Mouse (Mus musculus): ENCODE measurements at regions not wholly inside any gene's neighbourhood (a gene's known extent, or its start where the extent isn't known, plus 50 kb on each side); places are given as distances from the start of the nearest gene placed in this dataset.

DNA sequence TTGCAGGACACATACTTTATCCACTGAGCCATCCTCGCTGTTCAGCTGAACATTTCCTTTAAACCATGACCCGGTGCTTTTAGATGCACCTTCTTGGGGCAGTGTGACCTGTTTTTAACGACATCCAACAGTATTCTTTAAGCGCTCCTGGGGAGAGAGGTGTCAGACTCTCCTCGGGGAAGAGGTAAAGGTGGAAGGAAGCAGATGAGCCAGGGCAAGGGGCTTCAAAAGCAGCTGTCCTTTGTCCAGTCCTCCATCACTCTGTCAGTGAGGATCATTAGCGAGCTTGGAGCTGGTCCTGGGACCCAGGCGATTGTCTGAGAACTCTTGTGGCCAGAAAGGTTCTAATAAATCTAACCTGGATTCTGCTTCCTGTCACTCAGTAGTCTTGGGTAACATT is 72.4 kb upstream of the Lrig1 start:
- H3K4me3 ChIP-seq (ENCODE audit: control insufficient read depth in 1 of 2, insufficient read depth in 1 of 2, low read depth in 2 of 2, low read length in 2 of 2) = no peak overlapping the region
- TF ChIP-seq GABPA (IDR thresholded peaks at IDR 0.05; ENCODE audit: low read depth, low read length) (no peak), CHD1 (IDR thresholded peaks at IDR 0.05; ENCODE audit: low read depth, low read length) (no peak), SIN3A (IDR thresholded peaks at IDR 0.05; ENCODE audit: low read length) (no peak), RAD21 (IDR thresholded peaks at IDR 0.05; ENCODE audit: low read depth, low read length) (no peak), TCF12 (IDR thresholded peaks at IDR 0.05; ENCODE audit: low read depth, low read length) (no peak), USF1 (IDR thresholded peaks at IDR 0.05; ENCODE audit: low read depth, low read length) (no peak), BHLHE40 (IDR thresholded peaks at IDR 0.05; ENCODE audit: borderline replicate concordance, low read depth, low read length) (no peak), ZMIZ1 (IDR thresholded peaks at IDR 0.05; ENCODE audit: low read depth, low read length) (no peak), MEF2A (IDR thresholded peaks at IDR 0.05; ENCODE audit: extremely low read depth, insufficient replicate concordance, low read depth, low read length, poor library complexity, severe bottlenecking) (no peak), HCFC1 (IDR thresholded peaks at IDR 0.05; ENCODE audit: low read depth, low read length) (no peak), CTCF (IDR thresholded peaks at IDR 0.05 in 2 of 3, conservative IDR thresholded peaks at IDR 0.05 in 1 of 3; ENCODE audit: control insufficient read depth in 1 of 3, insufficient read depth in 1 of 3, low read depth in 2 of 3, low read length in 3 of 3, poor library complexity in 1 of 3, severe bottlenecking in 1 of 3) (no peak), MYC (IDR thresholded peaks at IDR 0.05; ENCODE audit: low read depth, low read length) (no peak), MAFK (IDR thresholded peaks at IDR 0.05; ENCODE audit: borderline replicate concordance, low read depth, low read length) (no peak), POLR2AphosphoS5 (IDR thresholded peaks at IDR 0.05; ENCODE audit: borderline replicate concordance, low read depth, low read length) (no peak), ZNF384 (IDR thresholded peaks at IDR 0.05; ENCODE audit: low read depth, low read length) (no peak), MAX (IDR thresholded peaks at IDR 0.05; ENCODE audit: low read length) (no peak), E2F4 (IDR thresholded peaks at IDR 0.05; ENCODE audit: borderline replicate concordance, low read depth, low read length) (no peak), TAL1 (IDR thresholded peaks at IDR 0.05; ENCODE audit: low read length) (no peak), CHD2 (IDR thresholded peaks at IDR 0.05; ENCODE audit: low read length) (no peak), KAT2A (conservative IDR thresholded peaks at IDR 0.05; ENCODE audit: low read depth, low read length) (no peak)
- H3K27me3 ChIP-seq (ENCODE audit: control insufficient read depth in 1 of 2, insufficient read depth in 2 of 2, low read length in 2 of 2) = no peaks in the 10 kb centered on the region
- no peak overlapping the region for H3K9ac ChIP-seq (ENCODE audit: control insufficient read depth, low read depth, low read length, poor library complexity, severe bottlenecking)
- no peaks in the 10 kb centered on the region for H3K79me2 ChIP-seq (ENCODE audit: control insufficient read depth, insufficient read depth, low read length, poor library complexity)
- no peak overlapping the region for H3K27ac ChIP-seq (ENCODE audit: control insufficient read depth, low read depth, low read length)
- no peak for DNase-seq (ENCODE audit: low read depth, low spot score)
- H3K4me1 ChIP-seq (ENCODE audit: control insufficient read depth in 1 of 2, insufficient read depth in 2 of 2, low read length in 2 of 2) = no peaks in the 10 kb centered on the region
- no peaks in the 10 kb centered on the region for H3K36me3 ChIP-seq (ENCODE audit: control insufficient read depth in 1 of 2, insufficient read depth in 2 of 2, low read length in 2 of 2)
- H3K9me3 ChIP-seq (replicated peaks; ENCODE audit: insufficient read depth, low read length) = no peaks in the 10 kb centered on the region

DNA sequence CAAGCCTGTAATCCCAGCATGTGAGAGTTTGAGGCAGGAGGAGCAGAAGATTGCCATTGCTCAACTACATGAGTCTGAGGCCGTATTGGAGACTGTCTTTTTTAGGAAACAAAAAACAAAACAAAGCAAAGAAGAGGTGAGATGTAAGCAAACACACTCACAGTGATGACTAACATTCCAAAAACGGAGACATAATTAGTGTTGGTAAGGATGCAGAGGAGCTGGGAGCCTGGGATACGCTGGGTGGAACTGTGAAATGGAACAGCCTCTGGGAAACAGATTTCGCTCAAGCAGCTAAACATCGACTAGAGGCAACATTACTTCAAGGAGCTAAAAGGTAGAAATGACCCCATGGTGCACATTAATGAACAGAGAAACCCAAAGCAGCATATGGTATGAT is 68.3 kb upstream of the Lrig1 start:
- no peaks in the 10 kb centered on the region for H3K36me3 ChIP-seq (ENCODE audit: control insufficient read depth in 1 of 2, insufficient read depth in 2 of 2, low read length in 2 of 2)
- no peaks in the 10 kb centered on the region for H3K4me1 ChIP-seq (ENCODE audit: control insufficient read depth in 1 of 2, insufficient read depth in 2 of 2, low read length in 2 of 2)
- no peak overlapping the region for H3K27ac ChIP-seq (ENCODE audit: control insufficient read depth, low read depth, low read length)
- no peaks in the 10 kb centered on the region for H3K79me2 ChIP-seq (ENCODE audit: control insufficient read depth, insufficient read depth, low read length, poor library complexity)
- TF ChIP-seq CTCF (IDR thresholded peaks at IDR 0.05 in 2 of 3, conservative IDR thresholded peaks at IDR 0.05 in 1 of 3; ENCODE audit: control insufficient read depth in 1 of 3, insufficient read depth in 1 of 3, low read depth in 2 of 3, low read length in 3 of 3, poor library complexity in 1 of 3, severe bottlenecking in 1 of 3) (no peak), RAD21 (IDR thresholded peaks at IDR 0.05; ENCODE audit: low read depth, low read length) (no peak), POLR2AphosphoS2 (IDR thresholded peaks at IDR 0.05; ENCODE audit: low read length) (no peak), MAX (IDR thresholded peaks at IDR 0.05; ENCODE audit: low read length) (no peak), TAL1 (IDR thresholded peaks at IDR 0.05; ENCODE audit: low read length) (no peak), SMC3 (IDR thresholded peaks at IDR 0.05; ENCODE audit: low read depth, low read length) (no peak), MXI1 (IDR thresholded peaks at IDR 0.05; ENCODE audit: low read depth, low read length) (no peak), BHLHE40 (IDR thresholded peaks at IDR 0.05; ENCODE audit: borderline replicate concordance, low read depth, low read length) (no peak), SIN3A (IDR thresholded peaks at IDR 0.05; ENCODE audit: low read length) (no peak), NRF1 (IDR thresholded peaks at IDR 0.05; ENCODE audit: insufficient read depth, low read depth, low read length, poor library complexity, severe bottlenecking) (no peak), ZNF384 (IDR thresholded peaks at IDR 0.05; ENCODE audit: low read depth, low read length) (no peak), HCFC1 (IDR thresholded peaks at IDR 0.05; ENCODE audit: low read depth, low read length) (no peak), TBP (IDR thresholded peaks at IDR 0.05; ENCODE audit: low read depth, low read length) (no peak), TCF12 (IDR thresholded peaks at IDR 0.05; ENCODE audit: low read depth, low read length) (no peak)
- no peaks in the 10 kb centered on the region for H3K9me3 ChIP-seq (replicated peaks; ENCODE audit: insufficient read depth, low read length)
- no peaks in the 10 kb centered on the region for H3K27me3 ChIP-seq (ENCODE audit: control insufficient read depth in 1 of 2, insufficient read depth in 2 of 2, low read length in 2 of 2)
- no peak overlapping the region for H3K4me3 ChIP-seq (ENCODE audit: control insufficient read depth in 1 of 2, insufficient read depth in 1 of 2, low read depth in 2 of 2, low read length in 2 of 2)
- DNase-seq (ENCODE audit: low read depth, low spot score) = no peak
- H3K9ac ChIP-seq (ENCODE audit: control insufficient read depth, low read depth, low read length, poor library complexity, severe bottlenecking) = no peak overlapping the region
